In genomic region chr8:110672133-110672532, GRCm38 (mm10) we compare ENCODE assay signal across 8 mouse cellular contexts. TPM values are rescaled to one million over a fixed set of nuclear protein-coding genes. Genes with fewer than 3 reads are reported as not detected.
DNase-seq lines count a peak whose midpoint lies in the region; TF ChIP-seq lines count a peak whose summit lies in the region.

No protein-coding gene starts in this region.

- H3K4me3 ChIP-seq in liver, adult 2 months (ENCODE audit: insufficient read depth, low read depth, low read length) = no peak overlapping the region

- DNase-seq in adrenal gland, adult (ENCODE audit: inconsistent age in 2 of 2, low spot score in 1 of 2) = peak; percentile 43 to 67
- DNase-seq in adrenal gland, postnatal 4 days (ENCODE audit: low spot score in 2 of 2) = no peak
- DNase-seq in liver, adult 2 months (ENCODE audit: extremely low read depth, low read depth, low spot score) = no peak
- no peak for DNase-seq in liver
- peak; percentile 67 for DNase-seq in kidney, postnatal 14 days
- peak; percentile 68 for DNase-seq in lung, postnatal 36 days
- DNase-seq in frontal cortex, postnatal 14 days (ENCODE audit: low spot score in 2 of 2) = no peak
- no peak for DNase-seq in layer of hippocampus, adult 9-11 months

- H3K9ac ChIP-seq in liver, adult 2 months (ENCODE audit: low read depth, low read length) = no peak overlapping the region

- peaks cover 3% of the 10 kb centered on the region; the same call in 1 of the 2 replicates for H3K36me3 ChIP-seq in liver, adult 2 months (ENCODE audit: control insufficient read depth, insufficient read depth, low read length)

- whole genome bisulfite sequencing in liver, adult 2 months = 84% methylated on average over 2 of the region's 2 CpGs

- peaks cover 6% of the 10 kb centered on the region; the same call in 1 of the 2 replicates for H3K4me1 ChIP-seq in liver, adult 2 months (ENCODE audit: control insufficient read depth, insufficient read depth, low read length)

- H3K27ac ChIP-seq in liver, adult 2 months (replicated peaks; ENCODE audit: insufficient read depth, low read depth, low read length) = peak overlapping the region; percentile 58

- no peak for TF ChIP-seq POLR2A in liver, adult 2 months (IDR thresholded peaks at IDR 0.05; ENCODE audit: extremely low read depth, insufficient read depth, low read length)

- no peaks in the 10 kb centered on the region for H3K27me3 ChIP-seq in liver, adult 2 months (ENCODE audit: control insufficient read depth, insufficient read depth, low read length)

- H3K79me2 ChIP-seq in liver, adult 2 months (ENCODE audit: control insufficient read depth, insufficient read depth, low read length) = no peaks in the 10 kb centered on the region

- TF ChIP-seq CTCF in liver, adult 2 months (IDR thresholded peaks at IDR 0.05; ENCODE audit: low read depth, low read length) = no peak

RNA-seq across cellular contexts. Expression of gene Mtss1l, which starts 49.1 kb away (rescaled TPM):
- total RNA-seq in adrenal gland, postnatal 4 days (2021) = 10 to 100 TPM; 51.6 to 53.3 TPM
- total RNA-seq in liver, adult 2 months (2014; rRNA removed) = 0.55 and 0.94 TPM in 2 replicates
- 2.5 and 3.7 TPM in 2 replicates for polyA plus RNA-seq in liver, adult 2 months (2012; rRNA removed)

RNA-seq across cellular contexts. Expression of gene Vac14, which starts 53.7 kb away (rescaled TPM):
- 10 to 100 TPM; 29.9 to 30.0 TPM for total RNA-seq in adrenal gland, postnatal 4 days (2021)
- total RNA-seq in liver, adult 2 months (2014; rRNA removed) = 6.7 and 7.9 TPM in 2 replicates
- polyA plus RNA-seq in liver, adult 2 months (2012; rRNA removed) = 22.9 and 25.0 TPM in 2 replicates

Comparison
In these comparisons a context has a peak if more than half of its experiments do, and no peak if none do; other contexts are left out.
1. DNase-seq: peak in adrenal gland, adult (2 of 2), kidney, postnatal 14 days (single experiment) and lung, postnatal 36 days (single experiment); none in adrenal gland, postnatal 4 days (0 of 2), liver, adult 2 months (single experiment), liver (single experiment), frontal cortex, postnatal 14 days (0 of 2) and layer of hippocampus, adult 9-11 months (single experiment).
2. RNA of gene Mtss1l, which starts 49.1 kb away (total RNA-seq): 51.6 to 53.3 TPM in adrenal gland, postnatal 4 days; 0.55 to 0.94 TPM in liver, adult 2 months; every median in the first group is over 10 times any median in the second.